Mouse (Mus musculus) c-Kit-positive CD71-positive TER-119-negative erythroid progenitor cells, embryonic 14.5 days (primary cell): ENCODE data around the gene Lhfpl2.

ENCODE experiments used
- DNase-seq: peaks from one replicate; pipeline ENCODE4 v3.0.0-alpha.2; 2013; ENCODE audit warnings: low read depth

The Lhfpl2 gene

GRCm38 (mm10) chr13:94098369-94099084 lies 40.9 kb downstream of the Lhfpl2 start:
- no peak for DNase-seq

DNA sequence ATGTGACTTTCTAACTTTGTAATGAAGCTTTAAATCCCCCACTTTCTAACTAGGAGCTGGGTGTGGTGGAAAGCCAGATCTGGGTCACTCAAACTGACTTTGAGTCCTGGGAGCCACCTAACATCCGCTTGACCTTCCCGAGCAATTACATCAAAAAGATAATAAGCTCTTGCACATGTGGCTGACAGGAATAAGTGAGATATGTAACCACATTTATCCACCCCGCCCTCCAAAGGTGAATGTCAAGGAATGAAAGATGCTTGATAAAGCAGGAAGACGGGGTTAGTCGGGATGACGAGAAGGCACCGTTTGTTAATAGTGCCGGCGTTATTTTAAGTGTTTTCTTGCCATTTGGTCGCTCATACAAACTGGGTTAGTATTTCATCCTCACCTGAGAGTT lies 41.5 kb downstream of the Lhfpl2 start:
- DNase-seq, result no peak

GRCm38 (mm10) chr13:94100361-94100760 lies 42.8 kb downstream of the Lhfpl2 start:
- no peak for DNase-seq

- no peak for DNase-seq
Observed at GRCm38 (mm10) chr13:94101020-94101571, 43.5 kb downstream of the Lhfpl2 start.

GRCm38 (mm10) chr13:94104866-94105475 lies 47.4 kb downstream of the Lhfpl2 start:
- no peak for DNase-seq

DNA sequence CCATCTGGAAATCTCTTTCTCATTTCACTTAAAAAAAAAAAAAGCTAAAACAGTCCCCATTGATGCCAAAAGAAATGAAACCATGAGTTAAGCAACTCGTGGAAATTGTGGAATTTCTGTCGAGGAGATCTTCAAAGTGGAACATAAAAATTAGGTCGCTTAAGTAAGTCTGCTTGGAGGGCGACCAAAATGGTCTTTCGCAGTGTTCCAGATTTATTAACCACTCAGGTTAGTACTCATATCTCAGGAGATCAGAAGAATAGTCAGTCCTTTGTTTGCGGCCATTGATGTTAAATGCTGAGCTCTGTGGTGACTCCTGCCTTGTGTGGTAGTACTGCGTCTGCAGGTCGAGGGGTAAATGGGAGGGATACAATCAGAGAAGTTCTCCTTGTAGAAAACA lies 48.8 kb downstream of the Lhfpl2 start:
- no peak for DNase-seq

DNA sequence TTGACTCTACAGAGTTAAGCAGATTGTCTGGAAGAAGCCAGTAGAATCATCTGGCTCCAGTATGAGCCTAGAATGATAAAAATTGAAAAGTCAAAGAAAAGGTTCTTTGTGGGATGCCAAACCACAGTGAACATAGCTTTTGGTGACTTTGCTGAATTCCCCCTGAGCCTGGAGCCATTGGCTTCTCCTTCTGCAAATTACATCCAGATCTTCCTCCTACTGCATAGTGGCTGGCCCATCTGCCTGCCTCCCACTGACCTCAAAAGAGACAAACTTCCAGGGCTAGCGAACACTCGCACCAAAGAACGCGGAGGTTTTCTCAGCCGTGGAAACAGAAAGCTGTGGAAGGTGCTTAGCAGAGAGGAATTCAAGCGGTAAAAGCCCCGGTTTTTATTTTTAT lies 49.4 kb downstream of the Lhfpl2 start:
- DNase-seq, result no peak

DNA sequence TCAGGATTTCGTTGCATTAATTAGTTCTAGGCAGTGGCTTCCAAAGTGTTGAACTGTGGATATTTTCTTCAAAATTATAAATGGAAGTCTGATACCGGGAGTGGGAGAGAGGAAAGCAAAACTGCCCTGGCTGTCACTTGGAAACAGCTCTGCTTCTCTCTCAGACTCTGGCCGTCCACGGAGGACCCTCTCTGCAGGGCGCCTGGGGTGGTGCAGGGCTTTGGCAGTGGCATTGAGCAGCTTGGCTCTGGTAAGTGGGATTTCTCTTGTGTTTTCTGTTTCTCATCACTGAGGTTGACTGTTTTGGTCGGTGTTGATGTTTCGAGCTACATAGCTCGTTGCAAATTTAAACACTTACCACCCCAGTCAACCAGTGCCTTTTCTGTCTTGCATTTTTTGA lies 53.0 kb downstream of the Lhfpl2 start:
- no peak for DNase-seq

GRCm38 (mm10) chr13:94115476-94115875 lies 57.9 kb downstream of the Lhfpl2 start:
- no peak for DNase-seq

DNA sequence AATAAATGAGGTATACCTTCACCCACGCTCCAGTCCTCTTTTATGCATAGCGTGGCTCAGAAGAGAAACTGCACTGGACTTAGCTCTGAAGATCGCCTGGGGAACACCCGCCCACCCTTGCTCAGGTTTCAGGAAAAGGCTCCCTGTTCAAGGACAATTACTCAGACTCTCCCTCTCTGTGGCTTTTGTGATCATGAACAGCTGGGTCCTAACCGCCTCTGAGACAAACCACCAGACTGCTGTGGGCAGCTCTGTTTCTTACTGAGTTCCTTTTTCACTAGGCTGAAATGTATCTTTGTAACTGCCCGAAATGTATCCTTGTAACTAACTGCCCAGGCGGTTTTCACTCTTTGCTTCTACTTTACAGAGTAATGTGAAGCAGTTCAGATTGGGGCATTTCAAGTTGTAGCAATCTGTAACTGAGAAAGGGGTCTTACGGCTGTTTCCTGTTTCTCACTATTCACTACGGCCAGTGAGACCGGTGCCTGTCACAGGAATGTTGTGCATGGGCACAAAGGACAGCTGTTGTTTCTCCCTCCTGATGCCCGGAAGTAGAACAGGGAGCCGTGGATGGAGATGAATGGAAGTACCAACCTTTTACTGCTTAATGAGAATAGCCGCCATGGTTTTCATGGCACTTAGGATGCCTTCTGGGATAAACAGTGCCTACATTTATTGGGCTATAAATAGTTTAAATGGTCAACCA lies 59.3 kb downstream of the Lhfpl2 start:
- no peak for DNase-seq

- no peak for DNase-seq
Observed at GRCm38 (mm10) chr13:94117522-94117921, 59.9 kb downstream of the Lhfpl2 start.

DNA sequence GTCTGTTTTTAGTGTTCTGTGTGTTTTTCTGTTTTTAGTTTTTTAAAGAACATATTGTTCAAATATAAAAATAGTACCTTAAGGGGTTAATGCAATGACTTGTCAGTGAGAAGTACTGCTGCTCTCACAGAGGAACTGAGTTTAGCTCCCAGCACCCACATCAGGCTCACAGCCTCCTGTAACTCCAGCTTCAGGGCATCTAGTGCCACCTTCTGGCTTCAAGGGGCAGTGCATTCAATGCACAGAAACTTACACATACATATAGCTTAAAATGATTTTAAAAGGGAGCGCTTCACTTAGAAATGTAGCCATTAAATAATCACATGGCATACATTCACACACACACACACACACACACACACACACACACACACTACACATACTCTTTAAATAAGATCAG lies 60.5 kb downstream of the Lhfpl2 start:
- no peak for DNase-seq

DNA sequence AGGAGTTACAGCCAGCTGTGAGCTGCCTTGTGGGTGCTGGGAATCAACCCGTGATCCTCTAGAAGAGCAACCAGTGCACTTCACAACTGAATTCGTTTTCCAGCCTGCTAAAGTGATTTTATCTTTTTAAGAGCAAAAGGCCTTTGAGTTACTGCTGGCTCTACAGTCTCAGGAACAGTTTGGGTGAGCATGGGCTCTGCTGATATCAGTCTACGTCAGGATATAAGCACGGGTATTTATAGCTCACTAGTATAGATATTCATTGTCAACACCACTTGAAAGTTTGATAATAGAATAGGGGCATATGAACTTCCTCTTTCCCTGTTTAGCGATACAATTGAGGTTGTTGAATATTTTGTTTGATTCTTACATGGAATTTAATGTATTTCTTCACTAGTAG lies 61.7 kb downstream of the Lhfpl2 start:
- DNase-seq, result no peak

GRCm38 (mm10) chr13:94122703-94123592 lies 65.4 kb downstream of the Lhfpl2 start:
- no peak for DNase-seq

DNA sequence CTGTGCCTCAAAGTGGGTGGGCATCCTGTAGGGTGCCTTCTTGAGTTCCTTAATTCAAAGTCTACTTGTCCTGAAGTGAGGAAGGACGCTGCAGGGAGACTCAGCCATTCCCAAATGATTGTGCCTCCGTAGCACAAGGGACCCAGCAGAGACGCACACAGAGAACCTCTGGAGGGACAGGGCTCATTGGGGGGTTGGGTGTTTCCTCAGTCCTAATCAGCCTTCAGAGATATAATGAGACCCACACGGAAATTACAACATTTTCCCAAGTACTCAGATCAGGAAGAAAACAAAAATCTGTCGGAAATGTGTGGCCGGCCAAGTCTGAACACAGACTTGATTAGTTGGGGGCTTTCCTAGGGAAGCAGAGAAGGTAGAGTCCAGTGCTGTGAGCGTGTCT lies 72.8 kb downstream of the Lhfpl2 start:
- no peak for DNase-seq

GRCm38 (mm10) chr13:94131135-94131534 lies 73.5 kb downstream of the Lhfpl2 start:
- no peak for DNase-seq

GRCm38 (mm10) chr13:94132187-94132995 lies 74.8 kb downstream of the Lhfpl2 start:
- no peak for DNase-seq

DNA sequence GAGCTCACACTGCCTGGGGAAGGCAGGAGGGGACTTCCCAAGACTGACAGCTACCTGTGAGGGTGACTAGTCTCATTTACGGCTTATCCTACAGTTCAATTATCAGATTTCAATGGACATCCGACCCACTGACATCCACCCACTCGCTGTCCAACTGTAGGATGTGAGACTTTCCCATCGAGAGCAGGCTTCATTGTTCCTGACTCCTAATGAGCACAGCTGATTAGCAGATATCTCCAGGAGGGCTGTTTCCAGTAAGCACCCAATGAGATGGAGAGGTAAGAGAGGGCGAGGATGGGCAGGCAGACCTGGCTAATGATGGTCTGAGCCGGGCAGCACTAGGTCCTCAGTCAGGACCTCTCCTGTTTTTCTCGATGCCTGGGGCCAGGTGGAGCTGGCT lies 77.0 kb downstream of the Lhfpl2 start:
- DNase-seq, result no peak

DNA sequence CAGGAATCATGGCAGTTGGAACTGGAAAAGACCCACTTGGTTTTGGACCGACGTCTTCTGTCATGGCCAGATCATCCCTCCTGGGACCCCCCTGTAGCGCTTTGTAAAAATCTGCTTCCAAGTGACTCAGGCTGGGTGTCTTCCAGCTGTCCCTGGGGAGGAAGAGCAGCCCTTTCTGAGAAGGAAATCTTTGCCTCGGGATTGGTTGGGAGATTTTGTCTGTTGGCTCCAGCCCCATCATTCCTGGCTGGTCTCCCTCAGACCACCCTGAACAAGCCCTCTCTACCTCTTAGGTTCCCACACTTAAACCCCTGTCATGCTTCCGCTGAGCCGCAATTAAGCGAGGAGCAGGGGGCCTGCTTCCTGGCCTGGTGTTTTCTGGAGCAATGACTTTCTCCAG lies 77.6 kb downstream of the Lhfpl2 start:
- no peak for DNase-seq

DNA sequence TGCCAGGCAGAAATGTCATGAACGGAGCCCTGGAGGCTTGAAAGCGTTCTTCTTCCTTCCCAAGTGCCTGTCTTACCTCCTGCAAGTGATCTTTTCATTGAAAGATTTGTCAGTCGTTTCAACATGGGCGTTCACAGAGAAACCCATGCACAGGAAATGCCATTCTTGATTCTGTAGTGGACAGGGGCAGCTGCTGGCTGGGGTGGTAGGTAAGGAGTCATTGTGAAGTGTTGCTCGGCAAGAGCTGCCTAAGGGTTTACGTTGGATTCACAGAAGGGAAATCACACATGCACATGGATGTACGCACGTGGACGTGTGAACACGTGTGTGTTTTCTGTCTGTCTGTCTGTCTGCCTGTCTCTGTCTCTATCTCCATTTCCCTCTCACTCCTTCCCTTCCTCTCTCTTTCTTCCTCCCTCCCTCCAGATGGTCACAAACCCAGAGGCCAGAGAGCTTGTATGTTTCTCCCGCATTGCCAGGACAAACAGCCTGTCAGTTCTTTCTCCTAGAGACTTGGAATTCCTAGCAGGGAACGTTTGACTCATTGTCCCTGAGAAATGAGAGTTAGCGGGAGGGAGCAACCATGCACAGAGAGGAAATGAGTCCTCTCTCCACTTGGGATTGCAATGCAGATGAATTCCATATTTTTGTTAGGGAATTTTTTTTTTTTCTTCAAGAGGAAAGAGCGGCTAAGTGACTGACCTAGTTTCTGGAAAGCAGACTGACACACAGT lies 82.3 kb downstream of the Lhfpl2 start:
- DNase-seq, result no peak
